In genomic region chr12:88944967-88945366, GRCm38 (mm10) we compare ENCODE assay signal across 32 mouse cellular contexts.
"Had no signal": no experiment of that assay in that cellular context is flagged by ENCODE, and none has a peak within 500 bp of the region (broad histone marks: within the 10 kb centered on the region; RNA-seq: fewer than 3 reads in every experiment).

No protein-coding gene starts in this region.

- ATAC-seq: liver, embryonic 12.5 days; liver, postnatal 0 days; lung, postnatal 0 days; midbrain, embryonic 13.5 days; midbrain, embryonic 15.5 days; midbrain, embryonic 16.5 days had no signal

- H3K4me2 ChIP-seq: limb, embryonic 12.5 days; limb, embryonic 13.5 days; limb, embryonic 15.5 days; liver, embryonic 11.5 days; liver, embryonic 12.5 days; liver, embryonic 13.5 days; liver, embryonic 15.5 days; lung, embryonic 14.5 days; lung, embryonic 15.5 days; midbrain, embryonic 11.5 days; midbrain, embryonic 12.5 days; midbrain, embryonic 13.5 days; midbrain, embryonic 15.5 days had no signal

- H3K36me3 ChIP-seq: limb, embryonic 10.5 days; limb, embryonic 12.5 days; limb, embryonic 13.5 days; limb, embryonic 15.5 days; liver, embryonic 12.5 days; liver, embryonic 13.5 days; liver, embryonic 15.5 days; lung, embryonic 15.5 days; midbrain, embryonic 10.5 days; midbrain, embryonic 12.5 days; midbrain, embryonic 13.5 days; midbrain, embryonic 15.5 days had no signal

- H3K9me3 ChIP-seq: limb, embryonic 10.5 days; limb, embryonic 12.5 days; limb, embryonic 13.5 days; limb, embryonic 15.5 days; liver, embryonic 12.5 days; liver, embryonic 13.5 days; liver, embryonic 15.5 days; lung, embryonic 15.5 days; megakaryocyte, embryonic 14.5 days; midbrain, embryonic 10.5 days; midbrain, embryonic 12.5 days; midbrain, embryonic 13.5 days; midbrain, embryonic 15.5 days had no signal

- H3K9ac ChIP-seq: limb, embryonic 12.5 days; limb, embryonic 13.5 days; limb, embryonic 15.5 days; liver, embryonic 12.5 days; liver, embryonic 13.5 days; liver, embryonic 14.5 days; liver, embryonic 15.5 days; liver, postnatal 0 days; lung, embryonic 14.5 days; lung, embryonic 15.5 days; midbrain, embryonic 12.5 days; midbrain, embryonic 13.5 days; midbrain, embryonic 15.5 days had no signal

- H3K27me3 ChIP-seq: limb, embryonic 12.5 days; limb, embryonic 13.5 days; limb, embryonic 15.5 days; liver, embryonic 12.5 days; liver, embryonic 13.5 days; liver, embryonic 15.5 days; lung, embryonic 15.5 days; megakaryocyte, embryonic 14.5 days; midbrain, embryonic 12.5 days; midbrain, embryonic 13.5 days; midbrain, embryonic 15.5 days had no signal

- H3K4me3 ChIP-seq: left cerebral cortex, adult 2 months; limb, embryonic 10.5 days; limb, embryonic 12.5 days; limb, embryonic 13.5 days; limb, embryonic 15.5 days; liver, embryonic 12.5 days; liver, embryonic 13.5 days; liver, embryonic 15.5 days; lung, embryonic 15.5 days; megakaryocyte, embryonic 14.5 days; midbrain, embryonic 10.5 days; midbrain, embryonic 12.5 days; midbrain, embryonic 13.5 days; midbrain, embryonic 15.5 days; myocyte had no signal

- H3K4me1 ChIP-seq: limb, embryonic 10.5 days; limb, embryonic 12.5 days; limb, embryonic 13.5 days; limb, embryonic 15.5 days; liver, embryonic 12.5 days; liver, embryonic 13.5 days; liver, embryonic 15.5 days; lung, embryonic 15.5 days; megakaryocyte, embryonic 14.5 days; midbrain, embryonic 10.5 days; midbrain, embryonic 12.5 days; midbrain, embryonic 13.5 days; midbrain, embryonic 15.5 days had no signal

- DNase-seq: left cerebral cortex, postnatal 4 days; liver; liver, embryonic 13.5 days; liver, postnatal 0 days; lung, adult 18-20 months; lung, adult 2 months; lung, embryonic 14.5 days; lung, postnatal 10 days; lung, postnatal 14 days; lung, postnatal 36 days; lung, postnatal 4 days; midbrain, embryonic 14.5 days had no signal

- H3K27ac ChIP-seq: left cerebral cortex, adult 2 months; limb, embryonic 10.5 days; limb, embryonic 12.5 days; limb, embryonic 13.5 days; limb, embryonic 15.5 days; liver, embryonic 12.5 days; liver, embryonic 13.5 days; liver, embryonic 14.5 days; liver, embryonic 15.5 days; lung, embryonic 15.5 days; macrophage; midbrain, embryonic 10.5 days; midbrain, embryonic 12.5 days; midbrain, embryonic 13.5 days; midbrain, embryonic 15.5 days had no signal
